Mouse (Mus musculus): ENCODE results near the gene Mlxipl.

DNA sequence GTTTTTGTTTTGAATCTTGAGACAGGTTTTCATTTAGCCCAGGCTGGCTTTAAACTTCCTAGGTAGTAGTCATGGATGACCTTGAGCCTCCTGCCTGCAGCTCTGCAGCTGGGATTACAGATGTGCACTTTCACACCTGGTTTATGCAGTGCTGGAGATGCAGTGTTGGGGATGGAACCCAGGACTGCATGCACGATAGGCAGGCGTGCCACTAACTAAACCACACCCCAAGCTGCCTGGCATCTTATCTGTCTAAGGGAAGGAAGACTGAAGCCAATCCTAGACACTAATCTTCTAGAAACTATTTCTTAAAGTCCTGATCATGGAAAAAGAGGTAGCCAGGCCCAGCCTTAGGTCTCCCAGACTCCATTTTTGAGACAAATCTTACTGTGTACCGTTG, 19.2 kb upstream of the Mlxipl start:
- no peak for TF ChIP-seq CTCF (IDR thresholded peaks at IDR 0.05; ENCODE audit: low read depth)
- TF ChIP-seq EP300 (IDR thresholded peaks at IDR 0.05; ENCODE audit: low read depth), result no peak
